Mouse (Mus musculus): ENCODE results near the gene Chst15.

- TF ChIP-seq CTCF (IDR thresholded peaks at IDR 0.05; ENCODE audit: extremely low read depth, insufficient read length, insufficient replicate concordance, low read depth, low read length): no peak
- no peak for TF ChIP-seq POLR2A (IDR thresholded peaks at IDR 0.05; ENCODE audit: low read depth, low read length)
Measured at GRCm38 (mm10) chr7:132303988-132304387, 13.0 kb downstream of the Chst15 start.

All from small intestine, adult 2 months (tissue).